Mouse (Mus musculus) mesoderm, embryonic 11.5 days (tissue): ENCODE data around the gene Gm15517.

ENCODE experiments used
- DNase-seq: peaks from one replicate; pipeline ENCODE4 v3.0.0-alpha.2; 2012; ENCODE audit warnings: low read depth, low spot score

Gene Gm15517

GRCm38 (mm10) chr7:44309475-44310284 lies 48.4 kb downstream of the Gm15517 start, which contains the start of gene Shank1:
Gene Shank1 (plus strand): TSS chr7:44310253.
- no peak for DNase-seq

- DNase-seq = no peak
These were observed 49.1 kb downstream of the Gm15517 start for GRCm38 (mm10) chr7:44310285-44310877.

GRCm38 (mm10) chr7:44310878-44311712 lies 49.8 kb downstream of the Gm15517 start:
- DNase-seq = peak; percentile 49
